Mouse (Mus musculus) bone marrow, adult 2 months (tissue): Measurements from ENCODE around the gene Lrit3.

ENCODE experiments used
- CTCF ChIP-seq: fragments of 200-500 bp; IDR thresholded peaks from 2 replicates; pipeline ENCODE4 v1.5.1; 2011; ENCODE audit warnings: low read length, control low read depth; ENCODE audit not compliant: control insufficient read depth, insufficient read depth
- POLR2A ChIP-seq: fragments of 200-500 bp; IDR thresholded peaks from 2 replicates; pipeline ENCODE4 v1.6.1; 2011; ENCODE audit warnings: low read depth, mild to moderate bottlenecking, control low read depth, low read length, borderline replicate concordance; ENCODE audit not compliant: control insufficient read depth

DNA sequence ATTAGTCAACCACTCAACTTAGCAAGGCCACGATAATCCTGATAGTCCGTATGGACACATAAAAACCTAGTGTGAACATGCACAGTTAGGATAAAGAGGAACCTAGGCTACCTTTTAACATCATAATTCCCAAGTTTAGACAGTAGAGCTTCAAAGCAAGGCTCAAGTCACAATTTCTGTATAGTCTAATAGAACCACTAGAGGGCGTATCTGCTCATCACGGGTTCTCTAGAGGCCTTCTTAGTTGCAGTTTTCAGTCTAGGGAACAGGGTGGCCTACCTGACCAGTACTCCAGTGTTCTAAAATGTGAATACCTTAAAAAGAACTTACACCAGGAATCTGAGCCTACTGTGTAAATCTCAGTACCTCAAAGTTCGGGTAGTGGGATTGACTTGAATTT is 19.5 kb upstream of the Lrit3 start:
- TF ChIP-seq CTCF (no peak), POLR2A (no peak)
